Mouse (Mus musculus): ENCODE results near the gene Shld2. TPM values are rescaled to one million over a fixed set of nuclear protein-coding genes. Genes with fewer than 3 reads are reported as not detected.

Shld2 gene
- polyA plus RNA-seq, 1 experiment = 4.6 TPM

DNA sequence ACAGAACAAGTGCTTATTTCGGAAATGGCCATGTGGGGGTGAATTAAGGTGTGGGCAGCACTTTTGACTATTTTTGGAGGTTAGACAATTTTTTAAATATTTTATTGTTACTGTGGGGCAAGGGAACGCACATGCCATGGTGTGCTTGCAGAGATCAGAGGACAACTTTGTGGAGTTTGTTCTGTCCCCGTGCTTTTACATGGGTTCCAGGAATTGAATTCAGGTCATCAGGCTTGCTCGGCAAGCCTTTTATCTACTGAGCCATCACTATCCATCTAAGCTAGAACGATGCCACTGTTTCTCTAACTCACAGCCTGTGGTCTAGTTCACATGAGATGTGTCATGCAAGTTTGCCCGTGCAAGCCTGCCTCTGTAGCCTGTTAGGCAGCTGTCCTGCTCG lies 38.0 kb upstream of the Shld2 start:
- H3K4me1 ChIP-seq (ENCODE audit: control insufficient read depth, insufficient read depth, low read length) = no peaks in the 10 kb centered on the region
- no peak overlapping the region for H3K4me3 ChIP-seq (ENCODE audit: insufficient read depth, low read length)
- no peak overlapping the region for H3K27ac ChIP-seq (ENCODE audit: insufficient read depth, low read length)
- TF ChIP-seq CTCF (IDR thresholded peaks at IDR 0.05; ENCODE audit: extremely low read depth, insufficient read depth, low read length) = no peak
- TF ChIP-seq POLR2A (IDR thresholded peaks at IDR 0.05; ENCODE audit: extremely low read depth, insufficient read depth, low read length) = no peak

DNA sequence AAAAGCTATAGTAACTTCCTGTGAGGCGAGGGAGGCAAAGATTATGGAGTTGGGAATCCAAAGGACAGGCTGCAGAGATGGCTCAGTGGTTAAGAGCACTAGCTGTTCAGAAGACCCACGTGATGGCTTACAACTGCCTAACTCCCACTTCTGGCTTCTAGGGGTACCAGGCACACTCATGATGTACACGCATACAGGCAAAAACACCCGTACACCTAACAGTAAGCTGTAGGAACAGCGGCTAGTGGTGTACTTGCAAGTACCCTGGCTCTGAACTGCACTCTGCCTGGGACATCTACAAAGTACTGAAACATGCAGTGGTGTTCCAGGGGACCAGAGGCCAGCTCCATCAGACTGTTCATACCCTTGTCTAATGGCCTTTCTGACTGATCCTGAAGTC lies 36.8 kb upstream of the Shld2 start:
- no peak overlapping the region for H3K4me3 ChIP-seq (ENCODE audit: insufficient read depth, low read length)
- H3K27ac ChIP-seq (ENCODE audit: insufficient read depth, low read length) = no peak overlapping the region
- TF ChIP-seq CTCF (IDR thresholded peaks at IDR 0.05; ENCODE audit: extremely low read depth, insufficient read depth, low read length) (no peak), POLR2A (IDR thresholded peaks at IDR 0.05; ENCODE audit: extremely low read depth, insufficient read depth, low read length) (no peak)
- H3K4me1 ChIP-seq (ENCODE audit: control insufficient read depth, insufficient read depth, low read length) = no peaks in the 10 kb centered on the region

DNA sequence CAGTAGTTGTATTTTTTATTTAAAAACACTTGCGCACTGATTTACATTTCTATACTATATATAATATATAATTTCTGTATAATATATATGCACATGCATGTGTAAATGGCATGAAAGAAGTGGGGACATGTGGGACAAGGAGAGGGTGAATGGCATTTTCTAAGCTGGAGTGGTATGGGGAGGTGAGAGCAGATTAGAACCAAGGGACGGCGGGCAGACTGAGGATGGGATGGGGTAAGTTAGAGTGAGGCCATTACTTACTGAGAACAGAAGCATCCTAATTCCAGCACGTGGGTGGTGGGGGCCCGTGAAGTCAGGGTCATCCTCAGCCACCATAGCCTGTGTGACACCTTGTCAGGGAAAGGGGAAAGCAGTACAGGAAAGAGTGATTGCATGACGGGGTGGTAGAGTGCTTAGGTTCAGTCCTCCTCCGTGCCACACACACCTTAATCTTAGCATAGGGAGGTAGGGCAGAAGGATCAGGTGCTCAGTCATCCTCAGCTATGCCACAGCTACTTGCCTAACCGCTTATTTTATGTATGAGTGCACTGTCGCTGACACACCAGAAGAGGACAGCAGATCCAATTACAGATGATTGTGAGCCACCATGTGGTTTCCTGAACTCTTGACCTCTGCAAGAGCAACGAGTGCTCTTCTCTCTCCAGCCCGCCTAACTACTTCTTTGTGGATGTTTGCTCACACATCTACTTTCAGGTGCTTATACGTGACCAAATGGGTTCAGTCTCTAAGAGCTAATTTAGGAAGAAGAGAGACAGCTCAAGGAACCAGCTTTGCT lies 35.7 kb upstream of the Shld2 start:
- Histone ChIP-seq H3K4me1 (ENCODE audit: control insufficient read depth, insufficient read depth, low read length) (no peaks in the 10 kb centered on the region), H3K27ac (ENCODE audit: insufficient read depth, low read length) (no peak overlapping the region), H3K4me3 (ENCODE audit: insufficient read depth, low read length) (no peak overlapping the region)
- TF ChIP-seq CTCF (IDR thresholded peaks at IDR 0.05; ENCODE audit: extremely low read depth, insufficient read depth, low read length) (peak; percentile 22; the same call in 1 of the 2 replicates), POLR2A (IDR thresholded peaks at IDR 0.05; ENCODE audit: extremely low read depth, insufficient read depth, low read length) (no peak)

DNA sequence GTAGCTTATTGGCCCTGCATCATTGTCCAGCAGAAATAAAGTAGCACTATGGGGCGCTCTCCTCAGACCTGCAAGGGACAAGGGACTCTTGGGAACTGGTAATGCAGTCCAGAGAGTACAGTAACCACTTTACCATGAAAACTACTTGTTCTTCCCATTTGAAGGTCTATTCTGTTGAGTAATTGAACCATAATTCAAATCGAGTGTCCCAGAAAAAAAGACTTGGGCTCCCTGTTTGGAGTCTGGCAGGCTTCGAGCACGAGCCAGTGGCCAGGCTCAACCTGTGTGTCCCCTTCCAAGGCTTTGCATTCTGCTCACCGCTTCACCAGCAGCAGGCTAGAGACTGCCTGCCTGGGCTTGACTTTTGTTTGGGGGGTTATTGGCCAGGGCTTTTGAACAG lies 34.1 kb upstream of the Shld2 start:
- H3K4me3 ChIP-seq (ENCODE audit: insufficient read depth, low read length) = no peak overlapping the region
- H3K27ac ChIP-seq (ENCODE audit: insufficient read depth, low read length) = no peak overlapping the region
- TF ChIP-seq CTCF (IDR thresholded peaks at IDR 0.05; ENCODE audit: extremely low read depth, insufficient read depth, low read length) (no peak), POLR2A (IDR thresholded peaks at IDR 0.05; ENCODE audit: extremely low read depth, insufficient read depth, low read length) (no peak)
- H3K4me1 ChIP-seq (ENCODE audit: control insufficient read depth, insufficient read depth, low read length) = no peaks in the 10 kb centered on the region

DNA sequence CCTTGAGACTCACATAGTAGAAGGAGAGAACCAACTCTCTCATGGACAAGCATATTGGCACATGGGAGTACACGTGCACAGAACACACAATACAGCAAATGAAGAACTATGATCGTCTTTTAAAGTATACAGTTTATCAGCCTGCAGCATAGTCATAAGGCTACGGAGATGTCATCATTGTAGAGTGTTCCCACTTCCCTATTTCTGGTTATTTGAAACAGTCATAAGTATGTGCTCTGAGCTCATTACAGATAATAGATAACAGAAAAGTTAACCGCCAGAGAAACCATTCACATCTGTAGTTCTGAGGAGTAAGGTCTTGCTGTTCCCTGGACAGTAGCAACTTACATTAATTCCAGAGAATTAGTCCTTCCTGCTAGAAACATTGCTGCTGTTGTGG lies 32.8 kb upstream of the Shld2 start:
- Histone ChIP-seq H3K27ac (ENCODE audit: insufficient read depth, low read length) (no peak overlapping the region), H3K4me3 (ENCODE audit: insufficient read depth, low read length) (no peak overlapping the region), H3K4me1 (ENCODE audit: control insufficient read depth, insufficient read depth, low read length) (no peaks in the 10 kb centered on the region)
- TF ChIP-seq POLR2A (IDR thresholded peaks at IDR 0.05; ENCODE audit: extremely low read depth, insufficient read depth, low read length) = no peak
- no peak for TF ChIP-seq CTCF (IDR thresholded peaks at IDR 0.05; ENCODE audit: extremely low read depth, insufficient read depth, low read length)

DNA sequence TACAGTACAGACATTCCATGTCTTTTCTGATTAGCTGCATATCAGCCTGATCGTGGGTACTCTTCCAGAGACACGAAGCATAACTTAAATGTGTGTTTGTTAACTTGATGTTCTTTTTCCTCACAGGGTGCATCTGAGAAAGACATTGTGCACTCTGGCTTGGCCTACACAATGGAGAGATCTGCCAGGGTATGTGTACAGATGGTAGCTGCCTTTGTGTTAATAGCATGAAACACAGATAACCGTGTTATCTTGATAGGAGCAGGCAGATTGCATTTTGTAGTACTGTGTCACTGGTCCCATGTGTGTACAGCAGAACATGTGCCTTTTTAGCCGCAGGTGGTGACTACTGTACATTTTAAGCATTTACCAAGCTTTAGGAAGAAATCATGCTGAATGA lies 31.7 kb upstream of the Shld2 start:
- TF ChIP-seq POLR2A (IDR thresholded peaks at IDR 0.05; ENCODE audit: extremely low read depth, insufficient read depth, low read length) (no peak), CTCF (IDR thresholded peaks at IDR 0.05; ENCODE audit: extremely low read depth, insufficient read depth, low read length) (no peak)
- Histone ChIP-seq H3K27ac (ENCODE audit: insufficient read depth, low read length) (no peak overlapping the region), H3K4me3 (ENCODE audit: insufficient read depth, low read length) (no peak overlapping the region), H3K4me1 (ENCODE audit: control insufficient read depth, insufficient read depth, low read length) (no peaks in the 10 kb centered on the region)

DNA sequence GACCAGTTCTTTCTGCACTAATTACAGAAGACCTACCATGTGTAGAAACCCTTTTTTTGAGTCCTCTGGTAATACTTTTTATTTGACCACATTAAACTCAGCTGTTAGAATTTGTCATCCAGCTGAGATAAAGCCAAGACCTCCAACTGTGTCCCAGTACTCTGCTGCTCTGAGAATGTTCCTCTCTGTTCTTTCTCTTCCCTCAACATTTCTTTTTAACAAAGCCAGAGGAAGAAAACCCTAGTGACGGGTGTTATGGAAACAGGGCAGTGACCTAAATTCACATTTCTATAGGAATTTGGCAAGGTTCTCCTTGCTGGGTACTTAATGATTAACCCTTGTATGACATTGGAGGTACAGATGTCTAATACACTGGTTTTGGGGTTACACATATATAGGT lies 29.2 kb upstream of the Shld2 start:
- Histone ChIP-seq H3K27ac (ENCODE audit: insufficient read depth, low read length) (no peak overlapping the region), H3K4me1 (ENCODE audit: control insufficient read depth, insufficient read depth, low read length) (no peaks in the 10 kb centered on the region), H3K4me3 (ENCODE audit: insufficient read depth, low read length) (no peak overlapping the region)
- TF ChIP-seq CTCF (IDR thresholded peaks at IDR 0.05; ENCODE audit: extremely low read depth, insufficient read depth, low read length) (no peak), POLR2A (IDR thresholded peaks at IDR 0.05; ENCODE audit: extremely low read depth, insufficient read depth, low read length) (no peak)

DNA sequence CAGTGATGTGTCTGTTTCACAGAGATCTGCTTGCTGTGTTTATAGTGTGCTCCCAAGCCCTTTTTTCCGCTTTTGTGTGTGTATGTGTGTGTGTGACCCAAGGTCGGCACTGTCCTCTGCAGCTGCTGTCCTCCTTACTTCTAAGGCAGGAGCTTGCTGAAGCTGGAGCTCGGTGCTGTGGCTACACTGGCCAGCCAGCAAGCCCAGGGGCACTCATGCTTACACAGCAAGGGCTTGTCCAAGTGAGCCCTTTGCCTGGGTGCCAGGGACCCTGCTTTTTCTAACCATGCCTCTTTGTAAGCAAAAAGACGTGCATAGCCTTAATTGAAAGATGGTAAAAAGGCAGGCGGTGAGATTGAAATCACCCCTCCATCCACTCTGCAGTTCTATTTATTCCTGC lies 22.2 kb upstream of the Shld2 start:
- TF ChIP-seq POLR2A (IDR thresholded peaks at IDR 0.05; ENCODE audit: extremely low read depth, insufficient read depth, low read length) = no peak
- TF ChIP-seq CTCF (IDR thresholded peaks at IDR 0.05; ENCODE audit: extremely low read depth, insufficient read depth, low read length) = no peak
- Histone ChIP-seq H3K4me1 (ENCODE audit: control insufficient read depth, insufficient read depth, low read length) (no peaks in the 10 kb centered on the region; the same call in 1 of the 2 replicates), H3K27ac (ENCODE audit: insufficient read depth, low read length) (0 out of 2 replicates have a peak overlapping the region, but pooled peaks have one; percentile 54)

DNA sequence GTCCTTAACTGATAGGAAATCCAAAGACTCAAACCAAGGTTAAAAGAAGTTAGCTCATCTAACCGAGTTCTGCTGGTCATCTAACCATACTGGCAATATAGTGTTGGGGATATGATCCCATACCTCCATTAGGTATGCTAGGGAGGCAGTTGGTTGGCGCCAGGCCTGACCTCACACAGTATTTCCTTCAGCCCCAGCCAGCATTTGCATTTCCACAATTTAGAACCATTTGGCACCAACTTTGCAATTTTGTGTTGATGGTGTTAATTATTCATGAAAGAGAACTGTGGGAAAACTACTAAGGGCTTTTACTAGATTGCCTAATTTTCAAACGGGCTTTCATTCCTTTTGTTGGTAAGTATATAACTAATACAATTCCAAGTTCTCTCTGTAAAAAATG lies 21.6 kb upstream of the Shld2 start:
- TF ChIP-seq CTCF (IDR thresholded peaks at IDR 0.05; ENCODE audit: extremely low read depth, insufficient read depth, low read length) (no peak), POLR2A (IDR thresholded peaks at IDR 0.05; ENCODE audit: extremely low read depth, insufficient read depth, low read length) (no peak)
- no peak overlapping the region for H3K4me3 ChIP-seq (ENCODE audit: insufficient read depth, low read length)
- H3K4me1 ChIP-seq (ENCODE audit: control insufficient read depth, insufficient read depth, low read length) = no peaks in the 10 kb centered on the region; the same call in 1 of the 2 replicates
- 0 out of 2 replicates have a peak overlapping the region, but pooled peaks have one; percentile 12 for H3K27ac ChIP-seq (ENCODE audit: insufficient read depth, low read length)

More for the DNA sequence above, 22.2 kb upstream of the Shld2 start:
- H3K4me3 ChIP-seq (ENCODE audit: insufficient read depth, low read length) = no peak overlapping the region

DNA sequence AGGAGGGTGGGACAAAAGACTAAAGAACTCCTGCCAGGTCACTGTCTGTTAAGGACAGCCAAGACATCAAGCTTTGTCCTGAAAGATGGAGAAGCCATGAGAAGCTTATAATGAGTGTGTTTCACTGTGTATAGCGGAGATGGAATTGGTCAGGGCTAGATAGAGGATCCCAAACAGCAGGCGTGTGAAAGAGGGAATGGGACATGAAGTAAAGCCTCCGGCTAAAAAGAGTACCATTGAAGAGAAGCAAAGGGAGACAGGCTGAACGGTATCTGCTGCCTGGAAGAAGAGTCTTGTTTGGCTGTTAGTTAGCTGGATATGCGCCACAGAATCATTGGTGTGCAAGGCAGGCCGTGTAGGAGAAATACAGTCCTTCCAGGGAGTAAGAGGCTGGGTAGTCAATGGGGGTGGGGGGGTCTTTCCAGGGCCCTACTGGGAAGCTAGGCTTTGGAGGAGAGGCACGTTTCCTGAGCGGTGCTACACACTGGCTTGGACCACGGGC lies 20.4 kb upstream of the Shld2 start:
- Histone ChIP-seq H3K4me3 (ENCODE audit: insufficient read depth, low read length) (no peak overlapping the region), H3K4me1 (ENCODE audit: control insufficient read depth, insufficient read depth, low read length) (no peaks in the 10 kb centered on the region; the same call in 1 of the 2 replicates), H3K27ac (ENCODE audit: insufficient read depth, low read length) (no peak overlapping the region)
- no peak for TF ChIP-seq CTCF (IDR thresholded peaks at IDR 0.05; ENCODE audit: extremely low read depth, insufficient read depth, low read length)
- no peak for TF ChIP-seq POLR2A (IDR thresholded peaks at IDR 0.05; ENCODE audit: extremely low read depth, insufficient read depth, low read length)
